Mouse (Mus musculus): Measurements from ENCODE around the gene Dph7. TPM values are rescaled to one million over a fixed set of nuclear protein-coding genes. Genes with fewer than 3 reads are reported as not detected.
A peak's percentile ranks its signal among the peaks of the same experiment; 100 is the strongest.

The Dph7 gene
- polyA plus RNA-seq, 1 experiment from 2014 or later = 7.2 TPM

GRCm38 (mm10) chr2:24925284-24925683 lies 36.9 kb upstream of the Dph7 start:
- no peak for TF ChIP-seq CTCF (IDR thresholded peaks at IDR 0.05; ENCODE audit: low read depth)
- WGBS = 83% methylated on average over 8 of the region's 8 CpGs

GRCm38 (mm10) chr2:24926345-24926964 lies 35.7 kb upstream of the Dph7 start:
- Histone ChIP-seq H3K27me3 (replicated peaks; ENCODE audit: control insufficient read depth, insufficient read depth, low read length) (no peaks in the 10 kb centered on the region), H3K4me2 (replicated peaks; ENCODE audit: low read depth) (no peak overlapping the region), H3K9me3 (ENCODE audit: control insufficient read depth) (no peaks in the 10 kb centered on the region), H3K4me3 (ENCODE audit: low read depth, low read length) (no peak overlapping the region), H3K36me3 (ENCODE audit: control insufficient read depth, insufficient read depth) (peaks cover 19% of the 10 kb centered on the region; the same call in 1 of the 2 replicates), H3K9ac (ENCODE audit: low read depth, low read length) (no peak overlapping the region), H3K27ac (ENCODE audit: low read depth, low read length) (no peak overlapping the region), H3K4me1 (replicated peaks; ENCODE audit: control insufficient read depth, insufficient read depth, low read length) (0 out of 2 replicates have a peak, but pooled peaks cover 3% of the 10 kb centered on the region)
- no peak for ATAC-seq
- no peak for TF ChIP-seq CTCF (IDR thresholded peaks at IDR 0.05; ENCODE audit: low read depth)
- 85% methylated on average over 9 of the region's 9 CpGs for WGBS

More at GRCm38 (mm10) chr2:24925284-24925683, 36.9 kb upstream of the Dph7 start:
- Histone ChIP-seq H3K27me3 (replicated peaks; ENCODE audit: control insufficient read depth, insufficient read depth, low read length) (no peaks in the 10 kb centered on the region), H3K4me3 (ENCODE audit: low read depth, low read length) (no peak overlapping the region), H3K36me3 (ENCODE audit: control insufficient read depth, insufficient read depth) (peaks cover 19% of the 10 kb centered on the region; the same call in 1 of the 2 replicates), H3K4me2 (replicated peaks; ENCODE audit: low read depth) (no peak overlapping the region), H3K9me3 (ENCODE audit: control insufficient read depth) (no peaks in the 10 kb centered on the region), H3K4me1 (replicated peaks; ENCODE audit: control insufficient read depth, insufficient read depth, low read length) (0 out of 2 replicates have a peak, but pooled peaks cover 3% of the 10 kb centered on the region), H3K27ac (ENCODE audit: low read depth, low read length) (no peak overlapping the region), H3K9ac (ENCODE audit: low read depth, low read length) (no peak overlapping the region)
- ATAC-seq = no peak

DNA sequence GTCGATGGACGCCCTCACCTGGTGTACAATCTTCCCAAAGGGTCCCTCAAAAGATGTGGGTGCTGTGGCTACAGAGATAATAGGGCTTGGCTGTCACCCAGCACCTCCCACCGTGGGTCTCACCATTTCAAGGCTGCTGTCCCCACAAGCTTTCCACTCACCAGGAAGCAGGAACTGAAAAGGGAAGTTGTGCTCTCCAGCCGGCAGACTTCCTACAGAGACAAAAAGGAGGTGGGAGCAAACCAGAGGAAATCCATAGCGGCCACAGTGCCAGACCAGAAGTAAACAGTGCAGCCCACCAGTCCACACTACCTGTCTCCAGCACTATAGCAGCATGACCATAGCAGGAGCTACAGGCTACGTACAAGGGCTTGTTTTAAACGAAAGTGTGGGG lies 35.2 kb upstream of the Dph7 start:
- 62% methylated on average over 7 of the region's 7 CpGs for WGBS
- 0 out of 2 replicates have a peak, but pooled peaks cover 3% of the 10 kb centered on the region for H3K4me1 ChIP-seq (replicated peaks; ENCODE audit: control insufficient read depth, insufficient read depth, low read length)
- ATAC-seq = no peak
- H3K9me3 ChIP-seq (ENCODE audit: control insufficient read depth) = no peaks in the 10 kb centered on the region
- peaks cover 19% of the 10 kb centered on the region; the same call in 1 of the 2 replicates for H3K36me3 ChIP-seq (ENCODE audit: control insufficient read depth, insufficient read depth)
- H3K4me2 ChIP-seq (replicated peaks; ENCODE audit: low read depth) = no peak overlapping the region
- H3K4me3 ChIP-seq (ENCODE audit: low read depth, low read length) = no peak overlapping the region
- no peaks in the 10 kb centered on the region for H3K27me3 ChIP-seq (replicated peaks; ENCODE audit: control insufficient read depth, insufficient read depth, low read length)
- H3K9ac ChIP-seq (ENCODE audit: low read depth, low read length) = no peak overlapping the region
- TF ChIP-seq CTCF (IDR thresholded peaks at IDR 0.05; ENCODE audit: low read depth) = no peak
- H3K27ac ChIP-seq (ENCODE audit: low read depth, low read length) = no peak overlapping the region

- H3K4me1 ChIP-seq (replicated peaks; ENCODE audit: control insufficient read depth, insufficient read depth, low read length) = 0 out of 2 replicates have a peak, but pooled peaks cover 3% of the 10 kb centered on the region
- no peak for TF ChIP-seq CTCF (IDR thresholded peaks at IDR 0.05; ENCODE audit: low read depth)
- no peak overlapping the region for H3K4me2 ChIP-seq (replicated peaks; ENCODE audit: low read depth)
- H3K36me3 ChIP-seq (ENCODE audit: control insufficient read depth, insufficient read depth) = peaks cover 19% of the 10 kb centered on the region; the same call in 1 of the 2 replicates
- 46% methylated on average over 4 of the region's 4 CpGs for WGBS
- peak; percentile 71 for ATAC-seq
- no peak overlapping the region for H3K9ac ChIP-seq (ENCODE audit: low read depth, low read length)
- no peaks in the 10 kb centered on the region for H3K27me3 ChIP-seq (replicated peaks; ENCODE audit: control insufficient read depth, insufficient read depth, low read length)
- no peak overlapping the region for H3K4me3 ChIP-seq (ENCODE audit: low read depth, low read length)
- 0 out of 2 replicates have a peak overlapping the region, but pooled peaks have one; percentile 28 for H3K27ac ChIP-seq (ENCODE audit: low read depth, low read length)
- no peaks in the 10 kb centered on the region for H3K9me3 ChIP-seq (ENCODE audit: control insufficient read depth)
Observed at GRCm38 (mm10) chr2:24927810-24928479, 34.3 kb upstream of the Dph7 start.

DNA sequence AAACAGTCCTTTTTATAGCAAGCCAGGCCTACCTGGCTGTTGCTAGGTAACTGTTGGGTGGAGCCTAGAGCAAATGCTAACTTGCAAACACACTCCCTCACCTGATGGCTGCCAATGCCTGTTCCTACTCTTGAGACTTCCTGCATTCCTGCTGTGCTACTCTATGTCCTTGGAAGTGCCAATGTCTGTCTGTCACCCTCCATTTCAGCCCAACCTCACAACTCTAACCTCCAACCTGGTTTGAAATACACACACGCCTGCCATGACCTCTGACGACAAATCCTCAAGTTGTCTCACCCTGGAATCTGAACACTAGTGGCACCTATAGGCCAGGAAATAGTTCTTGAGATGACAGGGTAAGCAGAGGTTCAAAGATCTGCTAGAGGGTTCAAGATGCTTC lies 33.1 kb upstream of the Dph7 start:
- peaks cover 19% of the 10 kb centered on the region; the same call in 1 of the 2 replicates for H3K36me3 ChIP-seq (ENCODE audit: control insufficient read depth, insufficient read depth)
- H3K27ac ChIP-seq (ENCODE audit: low read depth, low read length) = no peak overlapping the region
- no peak overlapping the region for H3K4me2 ChIP-seq (replicated peaks; ENCODE audit: low read depth)
- H3K4me1 ChIP-seq (replicated peaks; ENCODE audit: control insufficient read depth, insufficient read depth, low read length) = 0 out of 2 replicates have a peak, but pooled peaks cover 3% of the 10 kb centered on the region
- no peak overlapping the region for H3K9ac ChIP-seq (ENCODE audit: low read depth, low read length)
- peak; percentile 62 for ATAC-seq
- TF ChIP-seq CTCF (IDR thresholded peaks at IDR 0.05; ENCODE audit: low read depth) = peak; percentile 16
- H3K4me3 ChIP-seq (ENCODE audit: low read depth, low read length) = no peak overlapping the region
- 34% methylated on average over 2 of the region's 2 CpGs for WGBS
- no peaks in the 10 kb centered on the region for H3K27me3 ChIP-seq (replicated peaks; ENCODE audit: control insufficient read depth, insufficient read depth, low read length)
- no peaks in the 10 kb centered on the region for H3K9me3 ChIP-seq (ENCODE audit: control insufficient read depth)

DNA sequence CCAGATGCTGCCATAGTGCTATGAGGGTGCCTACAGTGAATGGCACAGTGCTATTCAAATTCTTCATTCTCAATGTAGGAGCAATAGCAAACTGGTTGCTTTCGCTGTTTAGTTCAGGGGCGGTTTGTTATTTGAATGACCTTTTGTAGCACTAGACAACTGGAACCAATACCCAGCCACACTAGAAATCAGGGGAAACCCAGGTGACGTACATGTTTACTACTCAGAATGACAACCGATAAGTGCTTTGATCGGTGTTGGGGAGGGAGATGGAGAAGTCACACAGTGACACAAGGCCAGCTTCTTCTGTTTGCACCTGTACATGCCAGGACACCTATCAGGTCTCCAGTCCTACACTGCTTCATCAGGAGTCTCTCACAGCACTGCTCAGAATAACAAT lies 32.6 kb upstream of the Dph7 start:
- Histone ChIP-seq H3K4me1 (replicated peaks; ENCODE audit: control insufficient read depth, insufficient read depth, low read length) (0 out of 2 replicates have a peak, but pooled peaks cover 3% of the 10 kb centered on the region), H3K27ac (ENCODE audit: low read depth, low read length) (no peak overlapping the region)
- WGBS = 87% methylated on average over 5 of the region's 5 CpGs

More for the DNA sequence above, 32.6 kb upstream of the Dph7 start:
- ATAC-seq = no peak
- no peak overlapping the region for H3K4me3 ChIP-seq (ENCODE audit: low read depth, low read length)
- no peak overlapping the region for H3K9ac ChIP-seq (ENCODE audit: low read depth, low read length)
- no peaks in the 10 kb centered on the region for H3K9me3 ChIP-seq (ENCODE audit: control insufficient read depth)
- peaks cover 17% of the 10 kb centered on the region; the same call in 1 of the 2 replicates for H3K36me3 ChIP-seq (ENCODE audit: control insufficient read depth, insufficient read depth)
- no peak; the same call in 1 of the 2 replicates for TF ChIP-seq CTCF (IDR thresholded peaks at IDR 0.05; ENCODE audit: low read depth)
- no peak overlapping the region for H3K4me2 ChIP-seq (replicated peaks; ENCODE audit: low read depth)
- no peaks in the 10 kb centered on the region for H3K27me3 ChIP-seq (replicated peaks; ENCODE audit: control insufficient read depth, insufficient read depth, low read length)

All from intestine, postnatal 0 days (tissue).